Comparison of ENCODE assay signal across 21 mouse cellular contexts in the genomic region with DNA sequence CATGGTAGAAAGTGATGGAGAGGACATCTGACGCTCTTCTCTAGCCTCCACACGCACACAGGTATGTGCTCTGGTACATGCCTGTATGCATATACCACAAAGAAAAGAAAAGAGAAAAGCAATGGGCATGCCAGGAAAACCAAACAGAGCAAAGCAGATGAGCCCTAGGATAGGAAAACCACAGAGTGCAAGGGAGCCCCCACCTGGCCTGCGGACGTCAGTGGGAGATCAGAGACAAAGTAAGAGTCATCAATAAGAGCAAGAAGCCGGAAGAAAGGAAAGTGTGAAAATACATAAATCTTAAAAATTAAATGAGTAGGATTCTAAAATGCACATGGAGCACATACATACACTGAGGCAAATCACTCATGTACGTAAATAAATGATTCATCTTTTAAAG. TPM values are rescaled to one million over a fixed set of nuclear protein-coding genes. Genes with fewer than 3 reads are reported as not detected.
DNase-seq lines count a peak whose midpoint lies in the region; ATAC-seq and TF ChIP-seq lines count a peak whose summit lies in the region.
"Had no signal": no experiment of that assay in that cellular context is flagged by ENCODE, and none has a peak within 500 bp of the region (broad histone marks: within the 10 kb centered on the region; RNA-seq: fewer than 3 reads in every experiment).

No protein-coding gene starts in this region.

- H3K27ac ChIP-seq in kidney, postnatal 0 days = no peak overlapping the region
- H3K27ac ChIP-seq: embryonic facial prominence, embryonic 13.5 days; hindbrain, embryonic 10.5 days; limb, embryonic 10.5 days; midbrain, embryonic 15.5 days had no signal

- no peak overlapping the region for H3K9ac ChIP-seq in kidney, postnatal 0 days (ENCODE audit: low read depth, low read length)
- H3K9ac ChIP-seq: embryonic facial prominence, embryonic 13.5 days; midbrain, embryonic 15.5 days had no signal

- H3K27me3 ChIP-seq in kidney, postnatal 0 days (ENCODE audit: insufficient read depth, low read length) = peaks cover 19% of the 10 kb centered on the region

- intact Hi-C loops in left cerebral cortex, postnatal 4 days (cut with DNase I) = no loop called here
- intact Hi-C loops in left cerebral cortex, postnatal 25 days (cut with DNase I) = loop anchor here (5.0 kb wide), 1 partner anchor 267 kb away; no protein-coding TSS in a partner anchor

- 79% methylated on average over 6 of the region's 6 CpGs for WGBS in kidney, postnatal 0 days

- H3K4me3 ChIP-seq in kidney, postnatal 0 days (replicated peaks; ENCODE audit: low read depth, low read length) = no peak overlapping the region
- H3K4me3 ChIP-seq: embryonic facial prominence, embryonic 13.5 days; hindbrain, embryonic 10.5 days; limb, embryonic 10.5 days; midbrain, embryonic 15.5 days had no signal

- no peaks in the 10 kb centered on the region for H3K9me3 ChIP-seq in kidney, postnatal 0 days (replicated peaks; ENCODE audit: low read length)
- H3K9me3 ChIP-seq: embryonic facial prominence, embryonic 13.5 days; hindbrain, embryonic 10.5 days; limb, embryonic 10.5 days; midbrain, embryonic 15.5 days had no signal

- peak; percentile 50; the same call in 1 of the 2 replicates for TF ChIP-seq CTCF in kidney, postnatal 0 days (IDR thresholded peaks at IDR 0.05; ENCODE audit: low read depth)

- no peak overlapping the region for H3K4me2 ChIP-seq in kidney, postnatal 0 days (ENCODE audit: low read length)
- H3K4me2 ChIP-seq: embryonic facial prominence, embryonic 13.5 days; liver, embryonic 11.5 days; midbrain, embryonic 15.5 days had no signal

- H3K4me1 ChIP-seq in kidney, postnatal 0 days (replicated peaks; ENCODE audit: insufficient read depth, low read length) = no peaks in the 10 kb centered on the region; the same call in 1 of the 2 replicates

- ATAC-seq in kidney, postnatal 0 days (replicated peaks; ENCODE audit: low FRiP score, low read depth) = no peak
- ATAC-seq in inflammation-experienced regulatory T-cells, adult 6 months = no peak
- ATAC-seq: forebrain, embryonic 16.5 days; midbrain, embryonic 15.5 days; Patski had no signal

- no peaks in the 10 kb centered on the region for H3K36me3 ChIP-seq in kidney, postnatal 0 days (ENCODE audit: insufficient read depth, low read length)
- H3K36me3 ChIP-seq: embryonic facial prominence, embryonic 13.5 days; hindbrain, embryonic 10.5 days; limb, embryonic 10.5 days; midbrain, embryonic 15.5 days had no signal

- peak; percentile 38 to 40 for DNase-seq in cerebellum, postnatal 14 days
- no peak for DNase-seq in cerebellum, adult 11-12 months
- DNase-seq in kidney, postnatal 0 days (ENCODE audit: low spot score) = no peak
- no peak for DNase-seq in kidney, adult 18-20 months
- peak; percentile 33 for DNase-seq in left cerebral cortex, postnatal 4 days
- DNase-seq in left cerebral cortex, postnatal 25 days (ENCODE audit: low spot score in 2 of 2) = no peak
- DNase-seq in ZHBTc4 (ENCODE audit: low read depth, low spot score) = peak; percentile 5
- DNase-seq: cerebellum, postnatal 36 days; right cerebral cortex, adult 18-20 months; spleen, adult 18-20 months; thymus, adult 2 months had no signal

RNA-seq across cellular contexts. Expression of a gene that starts 4.7 kb away (rescaled TPM):
- polyA plus RNA-seq in kidney, postnatal 0 days (2015; fragmentation: Nextera tagmentation; extraction: Ambion mirVana) = 0.43 and 0.58 TPM in 2 replicates
- total RNA-seq in left cerebral cortex, postnatal 4 days (2021) = 1 to 10 TPM; 1.9 to 2.0 TPM
- total RNA-seq in left cerebral cortex, postnatal 25 days (2021) = 1 to 10 TPM; 3.0 to 3.2 TPM
- not detected for polyA plus RNA-seq in inflammation-experienced regulatory T-cells, adult 6 months (2017; shearing (Covaris generic))
- total RNA-seq: granulocyte monocyte progenitor cell, adult 5-6 weeks; megakaryocyte progenitor cell, adult 5-6 weeks had no signal
- polyA plus RNA-seq: liver, embryonic 11.5 days; Patski had no signal

RNA-seq across cellular contexts. Expression of a gene that starts 31.9 kb away (rescaled TPM):
- 153 and 155 TPM in 2 replicates for polyA plus RNA-seq in kidney, postnatal 0 days (2015; fragmentation: Nextera tagmentation; extraction: Ambion mirVana)
- 10 to 100 TPM; 50.6 to 52.4 TPM for total RNA-seq in left cerebral cortex, postnatal 4 days (2021)
- total RNA-seq in left cerebral cortex, postnatal 25 days (2021) = 10 to 100 TPM; 51.6 to 54.2 TPM
- 100 to 1,000 TPM in 1 of 3 experiments, 10 to 100 TPM in 2; 82.3 to 118 (median 93.2) TPM for polyA plus RNA-seq in inflammation-experienced regulatory T-cells, adult 6 months (2017; shearing (Covaris generic))

RNA-seq across cellular contexts. Expression of a gene that starts 32.0 kb away (rescaled TPM):
- polyA plus RNA-seq in kidney, postnatal 0 days (2015; fragmentation: Nextera tagmentation; extraction: Ambion mirVana) = 46.1 and 49.5 TPM in 2 replicates
- total RNA-seq in left cerebral cortex, postnatal 4 days (2021) = 10 to 100 TPM; 37.5 to 42.5 TPM
- total RNA-seq in left cerebral cortex, postnatal 25 days (2021) = 10 to 100 TPM; 11.2 to 12.3 TPM
- 1 to 10 TPM in 1 of 3 experiments, under 1 TPM in 2; 0.32 to 1.8 (median 0.82) TPM for polyA plus RNA-seq in inflammation-experienced regulatory T-cells, adult 6 months (2017; shearing (Covaris generic))

Comparison
In these comparisons a context has a peak if more than half of its experiments do, and no peak if none do; other contexts are left out.
1. DNase-seq: peak in cerebellum, postnatal 14 days (2 of 2), left cerebral cortex, postnatal 4 days (single experiment) and ZHBTc4 (single experiment); none in cerebellum, adult 11-12 months (single experiment), kidney, postnatal 0 days (single experiment), kidney, adult 18-20 months (single experiment) and left cerebral cortex, postnatal 25 days (0 of 2).